Mouse (Mus musculus): ENCODE measurements around the gene Cog3.

GRCm38 (mm10) chr14:75708986-75709385 is 45.3 kb downstream of the Cog3 start:
- TF ChIP-seq CTCF (IDR thresholded peaks at IDR 0.05; ENCODE audit: borderline replicate concordance, insufficient read depth, low read depth, low read length) = no peak
- no peak for TF ChIP-seq POLR2A (IDR thresholded peaks at IDR 0.05; ENCODE audit: borderline replicate concordance, insufficient read depth, low read length)

Data from cerebellum, adult 2 months (tissue).